Mouse (Mus musculus): ENCODE results near the gene Aip.
"Not testable (repeated sequence)": the region's sequence is repeated elsewhere in the genome, so short reads cannot be mapped to it uniquely, and the experiment has no call there.

The Aip gene

GRCm38 (mm10) chr19:4091383-4091782, 34.3 kb downstream of the Aip start:
- no peak for DNase-seq (ENCODE audit: low read depth, low spot score)

- no peak for DNase-seq (ENCODE audit: low read depth, low spot score)
Observed at GRCm38 (mm10) chr19:4090446-4090845, 35.2 kb downstream of the Aip start.

GRCm38 (mm10) chr19:4089128-4089527, 36.5 kb downstream of the Aip start:
- DNase-seq (ENCODE audit: low read depth, low spot score): no peak

GRCm38 (mm10) chr19:4088146-4088545, 37.5 kb downstream of the Aip start:
- no peak for DNase-seq (ENCODE audit: low read depth, low spot score)

GRCm38 (mm10) chr19:4087090-4087489, 38.6 kb downstream of the Aip start:
- DNase-seq (ENCODE audit: low read depth, low spot score): no peak

GRCm38 (mm10) chr19:4086156-4086555, 39.5 kb downstream of the Aip start:
- no peak for DNase-seq (ENCODE audit: low read depth, low spot score)

- DNase-seq (ENCODE audit: low read depth, low spot score): no peak
Observed at GRCm38 (mm10) chr19:4084984-4085383, 40.7 kb downstream of the Aip start.

GRCm38 (mm10) chr19:4083826-4084225, 41.8 kb downstream of the Aip start:
- DNase-seq (ENCODE audit: low read depth, low spot score): no peak

GRCm38 (mm10) chr19:4083316-4083715, 42.3 kb downstream of the Aip start:
- DNase-seq (ENCODE audit: low read depth, low spot score): no peak

GRCm38 (mm10) chr19:4082219-4082965, 43.3 kb downstream of the Aip start:
- DNase-seq (ENCODE audit: low read depth, low spot score): no peak

- no peak for DNase-seq (ENCODE audit: low read depth, low spot score)
Observed at GRCm38 (mm10) chr19:4081394-4081793, 44.3 kb downstream of the Aip start, which contains the start of gene Cabp2. Cabp2 (plus strand) TSS chr19:4081578.

GRCm38 (mm10) chr19:4080511-4081009, 45.1 kb downstream of the Aip start:
- DNase-seq (ENCODE audit: low read depth, low spot score): no peak

GRCm38 (mm10) chr19:4079594-4079993, 46.1 kb downstream of the Aip start:
- DNase-seq (ENCODE audit: low read depth, low spot score): no peak

GRCm38 (mm10) chr19:4075531-4075930, 50.1 kb downstream of the Aip start:
- no peak for DNase-seq (ENCODE audit: low read depth, low spot score)

- no peak for DNase-seq (ENCODE audit: low read depth, low spot score)
Observed at GRCm38 (mm10) chr19:4072706-4073424, 52.8 kb downstream of the Aip start.

- no peak for DNase-seq (ENCODE audit: low read depth, low spot score)
Observed at GRCm38 (mm10) chr19:4071406-4071805, 54.3 kb downstream of the Aip start.

GRCm38 (mm10) chr19:4070756-4071155, 54.9 kb downstream of the Aip start:
- DNase-seq (ENCODE audit: low read depth, low spot score): no peak

- DNase-seq (ENCODE audit: low read depth, low spot score): no peak
Observed at GRCm38 (mm10) chr19:4070311-4070710, 55.3 kb downstream of the Aip start.

GRCm38 (mm10) chr19:4068717-4069410, 56.8 kb downstream of the Aip start:
- DNase-seq (ENCODE audit: low read depth, low spot score): no peak

GRCm38 (mm10) chr19:4068242-4068641, 57.4 kb downstream of the Aip start:
- not testable (repeated sequence) for DNase-seq (ENCODE audit: low read depth, low spot score)

- DNase-seq (ENCODE audit: low read depth, low spot score): no peak
Observed at GRCm38 (mm10) chr19:4066877-4067276, 58.8 kb downstream of the Aip start.

GRCm38 (mm10) chr19:4066280-4066679, 59.4 kb downstream of the Aip start:
- no peak for DNase-seq (ENCODE audit: low read depth, low spot score)

All from retina, adult 2 months (tissue).